Mouse (Mus musculus): ENCODE measurements around the gene Smcr8.

- TF ChIP-seq POLR2A (IDR thresholded peaks at IDR 0.05; ENCODE audit: insufficient read depth, low read depth, low read length), result peak; percentile 80
- TF ChIP-seq CTCF (IDR thresholded peaks at IDR 0.05), result no peak
Measured at GRCm38 (mm10) chr11:60728260-60728761, 49.0 kb upstream of the Smcr8 start, which contains the start of gene Mief2.
